Mouse (Mus musculus) myocyte (in vitro differentiated cells): Measurements from ENCODE around the gene Cdkn1b.

ENCODE experiments used
- CEBPB ChIP-seq: IDR thresholded peaks from 2 replicates; pipeline ENCODE4 v1.6.1; 2011; ENCODE audit warnings: mild to moderate bottlenecking, moderate library complexity; ENCODE audit not compliant: poor library complexity, insufficient read depth, severe bottlenecking
- E2F4 ChIP-seq: IDR thresholded peaks from one replicate; pipeline ENCODE4 v1.6.1; 2011; ENCODE audit warnings: mild to moderate bottlenecking, control low read depth, moderate library complexity; ENCODE audit not compliant: insufficient read depth
- MAX ChIP-seq: IDR thresholded peaks from one replicate; pipeline ENCODE4 v1.6.1; 2011; ENCODE audit warnings: low read depth, mild to moderate bottlenecking, control low read depth
- MYOG ChIP-seq, 3 experiments: IDR thresholded peaks; one replicate each; pipeline ENCODE4 v1.6.1; 2011; ENCODE audit warnings: control low read depth in 2 of 3, low read depth in 2 of 3, mild to moderate bottlenecking in 2 of 3; ENCODE audit not compliant: insufficient read length in 2 of 3, control insufficient read depth in 1 of 3, insufficient read depth in 1 of 3
- POLR2A ChIP-seq: IDR thresholded peaks from one replicate; pipeline ENCODE4 v1.6.1; 2011; ENCODE audit warnings: low read depth, mild to moderate bottlenecking, control low read depth, moderate library complexity; ENCODE audit not compliant: insufficient read length
- POLR2AphosphoS2 ChIP-seq: IDR thresholded peaks from one replicate; pipeline ENCODE4 v1.6.1; 2011; ENCODE audit warnings: low read depth, control low read depth; ENCODE audit not compliant: insufficient read length
- TCF12 ChIP-seq: IDR thresholded peaks from one replicate; pipeline ENCODE4 v1.6.1; 2011; ENCODE audit warnings: mild to moderate bottlenecking, control low read depth; ENCODE audit not compliant: poor library complexity, insufficient read depth, severe bottlenecking
- TCF3 ChIP-seq: IDR thresholded peaks from one replicate; pipeline ENCODE4 v1.6.1; 2011; ENCODE audit warnings: low read depth, control low read depth; ENCODE audit not compliant: insufficient read length
- USF1 ChIP-seq: IDR thresholded peaks from one replicate; pipeline ENCODE4 v1.6.1; 2011; ENCODE audit warnings: low read depth, mild to moderate bottlenecking, control low read depth, moderate library complexity

- TF ChIP-seq POLR2A (no peak), E2F4 (no peak), TCF12 (no peak), TCF3 (no peak), POLR2AphosphoS2 (no peak), MYOG (IDR thresholded peaks at IDR 0.05; ENCODE audit: control insufficient read depth in 1 of 3, insufficient read depth in 1 of 3, insufficient read length in 2 of 3, low read depth in 2 of 3) (no peak), USF1 (no peak), CEBPB (no peak), MAX (no peak)
Measured at GRCm38 (mm10) chr6:134879556-134879955, 40.6 kb upstream of the Cdkn1b start.
